Mouse (Mus musculus): Measurements from ENCODE around the gene Gchfr. TPM values are rescaled to one million over a fixed set of nuclear protein-coding genes. Genes with fewer than 3 reads are reported as not detected.

The Gchfr gene
- polyA plus RNA-seq (2016; fragmentation: Nextera tagmentation; extraction: Ambion mirVana), result 2.7 and 3.2 TPM in 2 replicates

- Histone ChIP-seq H3K27me3 (ENCODE audit: low read depth, poor library complexity, severe bottlenecking) (peaks cover 68% of the 10 kb centered on the region), H3K9me3 (replicated peaks) (no peaks in the 10 kb centered on the region), H3K27ac (replicated peaks) (peak within 1 kb of the TSS; percentile 3; the same call in 1 of the 2 replicates), H3K36me3 (0 out of 2 replicates have a peak, but pooled peaks cover 4% of the 10 kb centered on the region), H3K4me1 (peaks cover 22% of the 10 kb centered on the region), H3K4me3 (peak within 1 kb of the TSS; percentile 69)
- WGBS, result 1% methylated on average over 60 of the region's 60 CpGs
- DNase-seq (ENCODE audit: low spot score), result peak; percentile 75
Observed at GRCm38 (mm10) chr2:119166901-119167865, at the start of gene Gchfr. Gchfr (plus strand) TSS chr2:119167773.

GRCm38 (mm10) chr2:119136346-119136898, 31.2 kb upstream of the Gchfr start:
- no peak overlapping the region for H3K27ac ChIP-seq (replicated peaks)
- 95% methylated on average over 5 of the region's 5 CpGs for whole genome bisulfite sequencing
- H3K4me1 ChIP-seq, result no peaks in the 10 kb centered on the region
- H3K27me3 ChIP-seq (ENCODE audit: low read depth, poor library complexity, severe bottlenecking), result no peaks in the 10 kb centered on the region
- no peak overlapping the region for H3K4me3 ChIP-seq
- no peaks in the 10 kb centered on the region for H3K9me3 ChIP-seq (replicated peaks)
- H3K36me3 ChIP-seq, result peaks cover 100% of the 10 kb centered on the region
- no peak for DNase-seq (ENCODE audit: low spot score)

GRCm38 (mm10) chr2:119145199-119145598, 22.4 kb upstream of the Gchfr start:
- peaks cover 4% of the 10 kb centered on the region; the same call in 1 of the 2 replicates for H3K9me3 ChIP-seq (replicated peaks)
- H3K4me1 ChIP-seq, result no peaks in the 10 kb centered on the region
- H3K27ac ChIP-seq (replicated peaks), result no peak overlapping the region
- no peak overlapping the region for H3K4me3 ChIP-seq
- H3K27me3 ChIP-seq (ENCODE audit: low read depth, poor library complexity, severe bottlenecking), result no peaks in the 10 kb centered on the region
- WGBS, result 91% methylated on average over 2 of the region's 2 CpGs
- peaks cover 97% of the 10 kb centered on the region for H3K36me3 ChIP-seq
- no peak for DNase-seq (ENCODE audit: low spot score)

- Histone ChIP-seq H3K4me3 (no peak overlapping the region), H3K27ac (replicated peaks) (no peak overlapping the region), H3K27me3 (ENCODE audit: low read depth, poor library complexity, severe bottlenecking) (no peaks in the 10 kb centered on the region), H3K9me3 (replicated peaks) (peaks cover 4% of the 10 kb centered on the region; the same call in 1 of the 2 replicates), H3K36me3 (peaks cover 97% of the 10 kb centered on the region), H3K4me1 (no peaks in the 10 kb centered on the region)
- no peak for DNase-seq (ENCODE audit: low spot score)
- WGBS, result 84% methylated on average over 6 of the region's 6 CpGs
Observed at GRCm38 (mm10) chr2:119146435-119146834, 21.1 kb upstream of the Gchfr start.

GRCm38 (mm10) chr2:119147160-119147678, 20.4 kb upstream of the Gchfr start:
- Histone ChIP-seq H3K27me3 (ENCODE audit: low read depth, poor library complexity, severe bottlenecking) (no peaks in the 10 kb centered on the region), H3K27ac (replicated peaks) (no peak overlapping the region), H3K4me3 (no peak overlapping the region), H3K36me3 (peaks cover 97% of the 10 kb centered on the region), H3K9me3 (replicated peaks) (peaks cover 4% of the 10 kb centered on the region; the same call in 1 of the 2 replicates), H3K4me1 (no peaks in the 10 kb centered on the region)
- 86% methylated on average over 22 of the region's 22 CpGs for WGBS
- DNase-seq (ENCODE audit: low spot score), result no peak

- Histone ChIP-seq H3K4me1 (no peaks in the 10 kb centered on the region), H3K9me3 (replicated peaks) (peaks cover 4% of the 10 kb centered on the region; the same call in 1 of the 2 replicates), H3K36me3 (peaks cover 97% of the 10 kb centered on the region), H3K27ac (replicated peaks) (no peak overlapping the region), H3K27me3 (ENCODE audit: low read depth, poor library complexity, severe bottlenecking) (no peaks in the 10 kb centered on the region), H3K4me3 (no peak overlapping the region)
- 95% methylated on average over 8 of the region's 8 CpGs for WGBS
- DNase-seq (ENCODE audit: low spot score), result no peak
Observed at GRCm38 (mm10) chr2:119147775-119148174, 19.8 kb upstream of the Gchfr start.

GRCm38 (mm10) chr2:119152255-119152654, 15.3 kb upstream of the Gchfr start:
- H3K27ac ChIP-seq (replicated peaks), result no peak overlapping the region
- H3K4me1 ChIP-seq, result peaks cover 16% of the 10 kb centered on the region
- no peak overlapping the region for H3K4me3 ChIP-seq
- H3K9me3 ChIP-seq (replicated peaks), result no peaks in the 10 kb centered on the region
- WGBS, result 92% methylated on average over 6 of the region's 6 CpGs
- no peak for DNase-seq (ENCODE audit: low spot score)
- H3K36me3 ChIP-seq, result peaks cover 79% of the 10 kb centered on the region
- H3K27me3 ChIP-seq (ENCODE audit: low read depth, poor library complexity, severe bottlenecking), result no peaks in the 10 kb centered on the region

- DNase-seq (ENCODE audit: low spot score), result no peak
- peaks cover 55% of the 10 kb centered on the region for H3K36me3 ChIP-seq
- H3K9me3 ChIP-seq (replicated peaks), result no peaks in the 10 kb centered on the region
- no peak overlapping the region for H3K27ac ChIP-seq (replicated peaks)
- H3K27me3 ChIP-seq (ENCODE audit: low read depth, poor library complexity, severe bottlenecking), result no peaks in the 10 kb centered on the region
- H3K4me3 ChIP-seq, result no peak overlapping the region
- 88% methylated on average over 2 of the region's 2 CpGs for WGBS
- H3K4me1 ChIP-seq, result peaks cover 19% of the 10 kb centered on the region
Observed at GRCm38 (mm10) chr2:119154683-119155082, 12.9 kb upstream of the Gchfr start.

- no peaks in the 10 kb centered on the region for H3K27me3 ChIP-seq (ENCODE audit: low read depth, poor library complexity, severe bottlenecking)
- DNase-seq (ENCODE audit: low spot score), result no peak
- H3K27ac ChIP-seq (replicated peaks), result no peak overlapping the region
- peaks cover 48% of the 10 kb centered on the region for H3K36me3 ChIP-seq
- H3K9me3 ChIP-seq (replicated peaks), result no peaks in the 10 kb centered on the region
- whole genome bisulfite sequencing, result 88% methylated on average over 9 of the region's 9 CpGs
- peak overlapping the region; percentile 88 for H3K4me3 ChIP-seq
- peaks cover 19% of the 10 kb centered on the region for H3K4me1 ChIP-seq
Observed at GRCm38 (mm10) chr2:119155388-119155787, 12.2 kb upstream of the Gchfr start.

- Histone ChIP-seq H3K27me3 (ENCODE audit: low read depth, poor library complexity, severe bottlenecking) (no peaks in the 10 kb centered on the region), H3K4me1 (peaks cover 21% of the 10 kb centered on the region), H3K9me3 (replicated peaks) (no peaks in the 10 kb centered on the region), H3K27ac (replicated peaks) (peak overlapping the region; percentile 84), H3K4me3 (peak overlapping the region; percentile 88), H3K36me3 (peaks cover 40% of the 10 kb centered on the region)
- WGBS, result 7% methylated on average over 34 of the region's 34 CpGs
- no peak for DNase-seq (ENCODE audit: low spot score)
Observed at GRCm38 (mm10) chr2:119156081-119156680, 11.4 kb upstream of the Gchfr start.

- no peaks in the 10 kb centered on the region for H3K9me3 ChIP-seq (replicated peaks)
- peak within 1 kb of the TSS; percentile 88 for H3K4me3 ChIP-seq
- peak within 1 kb of the TSS; percentile 84 for H3K27ac ChIP-seq (replicated peaks)
- DNase-seq (ENCODE audit: low spot score), result peak; percentile 91
- no peaks in the 10 kb centered on the region for H3K27me3 ChIP-seq (ENCODE audit: low read depth, poor library complexity, severe bottlenecking)
- peaks cover 24% of the 10 kb centered on the region for H3K4me1 ChIP-seq
- WGBS, result under 1% methylated on average over 57 of the region's 57 CpGs
- peaks cover 32% of the 10 kb centered on the region for H3K36me3 ChIP-seq
Observed at GRCm38 (mm10) chr2:119156681-119157572, 10.6 kb upstream of the Gchfr start, which contains the start of gene Rmdn3. Rmdn3 (minus strand) TSS chr2:119157034.

- H3K4me1 ChIP-seq, result peaks cover 24% of the 10 kb centered on the region
- H3K9me3 ChIP-seq (replicated peaks), result no peaks in the 10 kb centered on the region
Observed at GRCm38 (mm10) chr2:119157836-119158235, 9.7 kb upstream of the Gchfr start.

More at GRCm38 (mm10) chr2:119157836-119158235, 9.7 kb upstream of the Gchfr start:
- no peak for DNase-seq (ENCODE audit: low spot score)
- H3K4me3 ChIP-seq, result no peak overlapping the region
- H3K27me3 ChIP-seq (ENCODE audit: low read depth, poor library complexity, severe bottlenecking), result no peaks in the 10 kb centered on the region
- H3K27ac ChIP-seq (replicated peaks), result no peak overlapping the region
- peaks cover 23% of the 10 kb centered on the region for H3K36me3 ChIP-seq
